Mouse (Mus musculus) MEL (cell line): ENCODE results near the gene Ybey. TPM values are rescaled to one million over a fixed set of nuclear protein-coding genes. Genes with fewer than 3 reads are reported as not detected.

Experiments used
- DNase-seq: peaks from one replicate; pipeline ENCODE4 v3.0.0; 2011; ENCODE audit warnings: low read depth, low spot score
- H3K27ac ChIP-seq: 2 replicates; pipeline ENCODE4 v1.5.1; 2012; ENCODE audit warnings: low read depth, mild to moderate bottlenecking, control low read depth, low read length, moderate library complexity; ENCODE audit not compliant: control insufficient read depth
- H3K27me3 ChIP-seq, 2 experiments: fragments of 150-350 bp in 1 of 2; sonication (generic) in 1 of 2; 2 replicates each; pipeline ENCODE4 v1.6.1; 2012; ENCODE audit warnings: low read length in 2 of 2, mild to moderate bottlenecking in 2 of 2, improper control_type of control experiment in 1 of 2, moderate library complexity in 1 of 2; ENCODE audit not compliant: insufficient read depth in 2 of 2, control insufficient read depth in 1 of 2
- H3K36me3 ChIP-seq, 2 experiments: 2 replicates each; pipeline ENCODE4 v1.6.1; 2012 to 2014; ENCODE audit warnings: low read length in 2 of 2, improper control_type of control experiment in 1 of 2, inconsistent platforms in 1 of 2, mild to moderate bottlenecking in 1 of 2; ENCODE audit not compliant: insufficient read depth in 2 of 2, control insufficient read depth in 1 of 2
- H3K4me1 ChIP-seq, 2 experiments: fragments of 150-350 bp in 1 of 2; sonication (generic) in 1 of 2; 2 replicates each; pipeline ENCODE4 v1.6.1; 2012; ENCODE audit warnings: low read length in 2 of 2, improper control_type of control experiment in 1 of 2, mild to moderate bottlenecking in 1 of 2; ENCODE audit not compliant: insufficient read depth in 2 of 2, control insufficient read depth in 1 of 2
- H3K4me3 ChIP-seq, 2 experiments: fragments of 150-350 bp in 1 of 2; sonication (generic) in 1 of 2; 2 replicates each; pipeline ENCODE4 v1.5.1; 2012; ENCODE audit warnings: low read depth in 2 of 2, low read length in 2 of 2, mild to moderate bottlenecking in 2 of 2, moderate library complexity in 2 of 2, control low read depth in 1 of 2, improper control_type of control experiment in 1 of 2; ENCODE audit not compliant: control insufficient read depth in 1 of 2, insufficient read depth in 1 of 2
- H3K79me2 ChIP-seq: 2 replicates; pipeline ENCODE4 v1.6.1; 2012; ENCODE audit warnings: mild to moderate bottlenecking, low read length, moderate library complexity; ENCODE audit not compliant: control insufficient read depth, poor library complexity, insufficient read depth
- H3K9ac ChIP-seq: 2 replicates; pipeline ENCODE4 v1.6.1; 2012; ENCODE audit warnings: low read depth, mild to moderate bottlenecking, control low read depth, low read length, moderate library complexity; ENCODE audit not compliant: control insufficient read depth, poor library complexity, severe bottlenecking
- H3K9me3 ChIP-seq: fragments of 150-350 bp; sonication (generic); replicated peaks from 2 replicates; pipeline ENCODE4 v1.6.1; 2012; ENCODE audit warnings: mild to moderate bottlenecking, low read length, improper control_type of control experiment, moderate library complexity; ENCODE audit not compliant: insufficient read depth
- BHLHE40 ChIP-seq: IDR thresholded peaks from 2 replicates; pipeline ENCODE4 v1.6.1; 2012; ENCODE audit warnings: low read depth, mild to moderate bottlenecking, inconsistent platforms, low read length, improper control_type of control experiment, borderline replicate concordance
- CHD1 ChIP-seq: IDR thresholded peaks from 2 replicates; pipeline ENCODE4 v1.6.1; 2012; ENCODE audit warnings: low read depth, mild to moderate bottlenecking, inconsistent platforms, low read length, improper control_type of control experiment
- CTCF ChIP-seq, 3 experiments: IDR thresholded peaks in 2 of 3; conservative IDR thresholded peaks in 1 of 3; 2 replicates each; pipeline ENCODE4 v1.5.1; 2011 to 2012; ENCODE audit warnings: low read length in 3 of 3, low read depth in 2 of 3, mild to moderate bottlenecking in 2 of 3, improper control_type of control experiment in 1 of 3, inconsistent platforms in 1 of 3, mixed read lengths in 1 of 3, moderate library complexity in 1 of 3; ENCODE audit not compliant: control insufficient read depth in 1 of 3, insufficient read depth in 1 of 3, poor library complexity in 1 of 3, severe bottlenecking in 1 of 3
- E2F4 ChIP-seq: IDR thresholded peaks from 2 replicates; pipeline ENCODE4 v1.6.1; 2011; ENCODE audit warnings: low read depth, low read length, improper control_type of control experiment, borderline replicate concordance
- ELF1 ChIP-seq: IDR thresholded peaks from 2 replicates; pipeline ENCODE4 v1.6.1; 2014; ENCODE audit warnings: low read depth, mild to moderate bottlenecking, inconsistent platforms, low read length, improper control_type of control experiment, moderate library complexity
- GATA1 ChIP-seq: IDR thresholded peaks from 2 replicates; pipeline ENCODE4 v1.6.1; 2011; ENCODE audit warnings: low read depth, low read length, improper control_type of control experiment
- HCFC1 ChIP-seq: IDR thresholded peaks from 2 replicates; pipeline ENCODE4 v1.6.1; 2012; ENCODE audit warnings: low read depth, mild to moderate bottlenecking, inconsistent platforms, low read length, improper control_type of control experiment, moderate library complexity
- JUND ChIP-seq: IDR thresholded peaks from 2 replicates; pipeline ENCODE4 v1.6.1; 2011; ENCODE audit warnings: low read depth, mild to moderate bottlenecking, improper control_type of control experiment, low read length
- MAZ ChIP-seq: IDR thresholded peaks from 2 replicates; pipeline ENCODE4 v1.6.1; 2012; ENCODE audit warnings: low read depth, mild to moderate bottlenecking, inconsistent platforms, low read length, improper control_type of control experiment
- MEF2A ChIP-seq: IDR thresholded peaks from 2 replicates; pipeline ENCODE4 v1.6.1; 2014; ENCODE audit warnings: low read depth, mild to moderate bottlenecking, inconsistent platforms, low read length, improper control_type of control experiment; ENCODE audit not compliant: poor library complexity, insufficient replicate concordance, severe bottlenecking; ENCODE audit errors: extremely low read depth
- NRF1 ChIP-seq: IDR thresholded peaks from 2 replicates; pipeline ENCODE4 v1.6.1; 2014; ENCODE audit warnings: low read depth, mild to moderate bottlenecking, inconsistent platforms, low read length, improper control_type of control experiment, moderate library complexity; ENCODE audit not compliant: poor library complexity, insufficient read depth, severe bottlenecking
- POLR2A ChIP-seq, 2 experiments: IDR thresholded peaks; 2 replicates each; pipeline ENCODE4 v1.6.1; 2011 to 2012; ENCODE audit warnings: low read length in 2 of 2, mild to moderate bottlenecking in 2 of 2, control low read depth in 1 of 2, improper control_type of control experiment in 1 of 2, low read depth in 1 of 2, moderate library complexity in 1 of 2; ENCODE audit not compliant: control insufficient read depth in 1 of 2, insufficient read depth in 1 of 2, poor library complexity in 1 of 2
- POLR2AphosphoS5 ChIP-seq: IDR thresholded peaks from 2 replicates; pipeline ENCODE4 v1.6.1; 2012; ENCODE audit warnings: low read depth, borderline replicate concordance, mild to moderate bottlenecking, inconsistent platforms, low read length, moderate library complexity, mixed read lengths
- RAD21 ChIP-seq: IDR thresholded peaks from 2 replicates; pipeline ENCODE4 v1.6.1; 2011; ENCODE audit warnings: mild to moderate bottlenecking, low read depth, low read length, improper control_type of control experiment
- RCOR1 ChIP-seq: IDR thresholded peaks from 2 replicates; pipeline ENCODE4 v1.6.1; 2012; ENCODE audit warnings: low read depth, mild to moderate bottlenecking, inconsistent platforms, low read length, improper control_type of control experiment
- SIN3A ChIP-seq: IDR thresholded peaks from 2 replicates; pipeline ENCODE4 v1.6.1; 2012; ENCODE audit warnings: low read length, improper control_type of control experiment, inconsistent platforms
- SMC3 ChIP-seq: IDR thresholded peaks from 2 replicates; pipeline ENCODE4 v1.6.1; 2011; ENCODE audit warnings: low read depth, low read length, improper control_type of control experiment
- TAL1 ChIP-seq: IDR thresholded peaks from 2 replicates; pipeline ENCODE4 v1.6.1; 2012; ENCODE audit warnings: mild to moderate bottlenecking, inconsistent platforms, low read length, moderate library complexity, mixed read lengths
- UBTF ChIP-seq: IDR thresholded peaks from 2 replicates; pipeline ENCODE4 v1.6.1; 2012; ENCODE audit warnings: low read depth, mild to moderate bottlenecking, inconsistent platforms, low read length, improper control_type of control experiment, moderate library complexity, borderline replicate concordance; ENCODE audit not compliant: insufficient read depth
- USF1 ChIP-seq: IDR thresholded peaks from 2 replicates; pipeline ENCODE4 v1.6.1; 2014; ENCODE audit warnings: low read depth, mild to moderate bottlenecking, inconsistent platforms, low read length, improper control_type of control experiment, moderate library complexity
- USF2 ChIP-seq, 2 experiments: IDR thresholded peaks; 2 replicates each; pipeline ENCODE4 v1.6.1; 2011 to 2012; ENCODE audit warnings: improper control_type of control experiment in 2 of 2, low read length in 2 of 2, borderline replicate concordance in 1 of 2, inconsistent platforms in 1 of 2, low read depth in 1 of 2, mild to moderate bottlenecking in 1 of 2; ENCODE audit not compliant: insufficient read depth in 1 of 2
- ZKSCAN1 ChIP-seq: IDR thresholded peaks from 2 replicates; pipeline ENCODE4 v1.6.1; 2012; ENCODE audit warnings: low read depth, mild to moderate bottlenecking, inconsistent platforms, low read length, improper control_type of control experiment, moderate library complexity
- ZMIZ1 ChIP-seq: IDR thresholded peaks from 2 replicates; pipeline ENCODE4 v1.6.1; 2012; ENCODE audit warnings: low read depth, mild to moderate bottlenecking, inconsistent platforms, low read length, improper control_type of control experiment, moderate library complexity
- polyA plus RNA-seq, 2 experiments: library from polyadenylated mRNA; stranded (reverse) in 1 of 2; unstranded in 1 of 2; fragments of >175 nt in 1 of 2; fragments of >200 nt in 1 of 2; gene quantifications; 2 replicates each; pipeline versions ENCODE4 v1.2.1 to v1.2.4; 2012; ENCODE audit warnings: low replicate concordance in 2 of 2, low read depth in 1 of 2; ENCODE audit not compliant: insufficient read length in 2 of 2, insufficient read depth in 1 of 2, missing spikeins in 1 of 2
- total RNA-seq: library from RNA; depleted of rRNA; stranded (reverse); fragments of 300-350 nt; gene quantifications from 2 replicates; pipeline ENCODE4 v1.2.3, GENCODE M21; 2012

The Ybey gene
- total and polyA plus RNA-seq, 3 experiments, result 2.6 to 4.0 TPM; not detected in 1

GRCm38 (mm10) chr10:76433925-76434324 is 35.0 kb downstream of the Ybey start:
- TF ChIP-seq USF1 (no peak), RCOR1 (no peak), MEF2A (no peak), CTCF (IDR thresholded peaks at IDR 0.05 in 2 of 3, conservative IDR thresholded peaks at IDR 0.05 in 1 of 3; ENCODE audit: control insufficient read depth in 1 of 3, insufficient read depth in 1 of 3, low read depth in 2 of 3, low read length in 3 of 3, poor library complexity in 1 of 3, severe bottlenecking in 1 of 3) (no peak), POLR2A (IDR thresholded peaks at IDR 0.05; ENCODE audit: control insufficient read depth in 1 of 2, insufficient read depth in 1 of 2, low read depth in 1 of 2, low read length in 2 of 2, poor library complexity in 1 of 2) (no peak), ZKSCAN1 (no peak), ELF1 (no peak), POLR2AphosphoS5 (no peak), ZMIZ1 (no peak), RAD21 (no peak), HCFC1 (no peak), SIN3A (no peak)
- TF ChIP-seq, all 39 proteins: peak for 0
- no peak for DNase-seq
- Histone ChIP-seq H3K9ac (no peak overlapping the region), H3K79me2 (no peaks in the 10 kb centered on the region), H3K4me1 (no peaks in the 10 kb centered on the region), H3K36me3 (peaks cover 0 to 28% of the 10 kb centered on the region in 2 experiments; a peak in 2 of 4 replicates), H3K27me3 (no peaks in the 10 kb centered on the region), H3K27ac (no peak overlapping the region), H3K4me3 (no peak overlapping the region), H3K9me3 (no peaks in the 10 kb centered on the region)

DNA sequence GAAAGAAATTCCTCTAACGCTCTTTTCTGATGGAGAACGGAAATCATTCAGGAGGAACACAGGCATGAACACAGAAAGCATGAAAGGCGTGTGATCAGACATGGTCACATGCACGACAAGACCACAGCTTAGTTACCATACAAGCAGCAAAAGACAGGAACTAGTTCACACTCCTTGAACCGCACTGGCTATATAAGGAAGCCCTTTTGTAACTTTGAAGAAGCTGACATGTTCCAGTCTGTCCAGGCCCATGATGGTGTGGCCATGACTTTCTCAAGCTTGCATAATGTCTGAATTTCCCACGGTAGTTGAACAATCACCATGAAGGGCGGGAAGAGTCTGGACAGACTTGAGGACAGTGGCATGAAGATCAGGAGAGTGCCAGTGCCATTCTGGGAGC is 43.2 kb downstream of the Ybey start:
- Histone ChIP-seq H3K27me3 (no peaks in the 10 kb centered on the region), H3K27ac (no peak overlapping the region), H3K4me3 (no peak overlapping the region), H3K79me2 (no peaks in the 10 kb centered on the region), H3K4me1 (no peaks in the 10 kb centered on the region), H3K36me3 (peaks cover 0 to 24% of the 10 kb centered on the region in 2 experiments; a peak in 2 of 4 replicates)
- TF ChIP-seq USF2 (IDR thresholded peaks at IDR 0.05; ENCODE audit: borderline replicate concordance in 1 of 2, insufficient read depth in 1 of 2, low read depth in 1 of 2, low read length in 2 of 2) (no peak), NRF1 (no peak), RCOR1 (no peak), JUND (no peak), BHLHE40 (no peak), ZMIZ1 (no peak), E2F4 (no peak), CTCF (IDR thresholded peaks at IDR 0.05 in 2 of 3, conservative IDR thresholded peaks at IDR 0.05 in 1 of 3; ENCODE audit: control insufficient read depth in 1 of 3, insufficient read depth in 1 of 3, low read depth in 2 of 3, low read length in 3 of 3, poor library complexity in 1 of 3, severe bottlenecking in 1 of 3) (no peak), GATA1 (no peak), MAZ (no peak), ELF1 (no peak), CHD1 (no peak), TAL1 (no peak), SMC3 (no peak), UBTF (no peak)
- TF ChIP-seq, all 39 proteins: peak for 0
- Histone ChIP-seq H3K9me3 (no peaks in the 10 kb centered on the region), H3K9ac (no peak overlapping the region)
- no peak for DNase-seq
